Mouse (Mus musculus) heart, embryonic 10.5 days (tissue): ENCODE data around the gene Psmd2. TPM values are rescaled to one million over a fixed set of nuclear protein-coding genes. Genes with fewer than 3 reads are reported as not detected.

Source experiments
- DNase-seq: peaks from one replicate; pipeline ENCODE4 v3.0.0-alpha.2; 2017; ENCODE audit warnings: low spot score
- H3K27ac ChIP-seq: fragments of 300-500 bp; sonication (generic); 2 replicates; pipeline ENCODE4 v1.5.1; 2016; ENCODE audit warnings: mild to moderate bottlenecking
- H3K27me3 ChIP-seq: fragments of 300-500 bp; sonication (generic); 2 replicates; pipeline ENCODE4 v1.6.1; 2016; ENCODE audit warnings: mild to moderate bottlenecking; ENCODE audit not compliant: poor library complexity, insufficient read depth, severe bottlenecking
- H3K36me3 ChIP-seq: fragments of 300-500 bp; sonication (generic); 2 replicates; pipeline ENCODE4 v1.6.1; 2016; ENCODE audit warnings: mild to moderate bottlenecking, moderate library complexity
- H3K4me1 ChIP-seq: fragments of 300-500 bp; sonication (generic); 2 replicates; pipeline ENCODE4 v1.6.1; 2016; ENCODE audit warnings: mild to moderate bottlenecking
- H3K4me3 ChIP-seq: fragments of 300-500 bp; sonication (generic); 2 replicates; pipeline ENCODE4 v1.5.1; 2016; ENCODE audit warnings: mild to moderate bottlenecking, moderate library complexity
- H3K9me3 ChIP-seq: fragments of 300-500 bp; sonication (generic); 2 replicates; pipeline ENCODE4 v1.6.1; 2016; ENCODE audit warnings: mild to moderate bottlenecking, moderate library complexity
- WGBS: fragments of 180-500 bp; shearing (Covaris S2); methylation state at CpG from one replicate; pipeline ENCODE4 v1.1.7; 2016; 5-methylcytosine and 5-hydroxymethylcytosine counted together
- polyA plus RNA-seq: library from polyadenylated mRNA; unstranded; fragments of >200 nt; fragmentation: Nextera tagmentation; extraction: Ambion mirVana; gene quantifications from 2 replicates; pipeline ENCODE4 v1.2.1, GENCODE M21; 2016

Gene Psmd2
- polyA plus RNA-seq, 1 experiment from 2014 or later: 393 TPM

DNA sequence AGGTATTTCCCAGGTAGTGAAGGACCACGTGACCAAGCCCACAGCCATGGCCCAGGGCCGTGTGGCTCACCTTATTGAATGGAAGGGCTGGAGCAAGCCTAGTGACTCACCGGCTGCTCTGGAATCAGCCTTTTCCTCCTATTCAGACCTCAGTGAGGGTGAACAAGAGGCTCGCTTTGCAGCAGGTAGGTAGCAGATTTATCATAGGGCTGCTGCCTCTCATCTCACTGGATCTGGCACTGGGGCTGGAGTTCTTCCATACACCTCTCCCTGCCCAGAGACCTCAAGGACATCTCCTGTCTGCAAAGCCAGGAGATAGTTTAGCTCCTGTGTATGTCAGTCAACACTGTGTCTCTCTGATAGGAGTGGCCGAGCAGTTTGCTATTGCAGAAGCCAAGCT is 47.8 kb downstream of the Psmd2 start:
- H3K4me1 ChIP-seq: peaks cover 34% of the 10 kb centered on the region
- H3K27ac ChIP-seq: no peak overlapping the region
- no peak for DNase-seq
- H3K27me3 ChIP-seq: peaks cover 40% of the 10 kb centered on the region
- H3K9me3 ChIP-seq: no peaks in the 10 kb centered on the region
- H3K36me3 ChIP-seq: no peaks in the 10 kb centered on the region; the same call in 1 of the 2 replicates
- no peak overlapping the region for H3K4me3 ChIP-seq
- 60% methylated on average over 5 of the region's 5 CpGs for WGBS

DNA sequence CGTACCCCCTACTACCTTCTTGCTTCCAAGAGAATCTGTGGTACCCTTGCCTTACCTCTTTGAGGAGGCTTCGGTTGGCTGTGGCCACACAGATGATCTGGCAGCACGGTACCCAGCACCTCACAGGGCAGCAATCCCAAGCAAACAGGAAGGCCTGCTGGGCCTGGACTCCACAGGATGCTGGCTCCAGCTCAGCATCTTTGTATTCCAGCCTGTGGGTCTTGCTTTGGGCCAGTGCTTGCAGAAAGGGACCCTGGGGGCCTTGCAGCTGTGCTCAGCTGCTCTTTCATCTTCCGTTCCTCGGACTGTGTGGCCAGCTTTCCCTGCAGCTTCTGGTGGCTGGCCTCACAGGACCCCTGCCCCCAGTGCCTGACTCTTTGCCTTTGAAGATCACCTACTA is 48.6 kb downstream of the Psmd2 start:
- Histone ChIP-seq H3K4me3 (no peak overlapping the region), H3K27ac (no peak overlapping the region), H3K9me3 (no peaks in the 10 kb centered on the region), H3K4me1 (peaks cover 34% of the 10 kb centered on the region), H3K36me3 (peaks cover under 1% of the 10 kb centered on the region; the same call in 1 of the 2 replicates), H3K27me3 (peaks cover 32% of the 10 kb centered on the region)
- 46% methylated on average over 5 of the region's 5 CpGs for WGBS
- DNase-seq: no peak

- H3K27ac ChIP-seq: peak overlapping the region; percentile 76
- H3K4me3 ChIP-seq: 0 out of 2 replicates have a peak overlapping the region, but pooled peaks have one; percentile 12
Measured at GRCm38 (mm10) chr16:20701316-20701715, 49.9 kb downstream of the Psmd2 start.

DNA sequence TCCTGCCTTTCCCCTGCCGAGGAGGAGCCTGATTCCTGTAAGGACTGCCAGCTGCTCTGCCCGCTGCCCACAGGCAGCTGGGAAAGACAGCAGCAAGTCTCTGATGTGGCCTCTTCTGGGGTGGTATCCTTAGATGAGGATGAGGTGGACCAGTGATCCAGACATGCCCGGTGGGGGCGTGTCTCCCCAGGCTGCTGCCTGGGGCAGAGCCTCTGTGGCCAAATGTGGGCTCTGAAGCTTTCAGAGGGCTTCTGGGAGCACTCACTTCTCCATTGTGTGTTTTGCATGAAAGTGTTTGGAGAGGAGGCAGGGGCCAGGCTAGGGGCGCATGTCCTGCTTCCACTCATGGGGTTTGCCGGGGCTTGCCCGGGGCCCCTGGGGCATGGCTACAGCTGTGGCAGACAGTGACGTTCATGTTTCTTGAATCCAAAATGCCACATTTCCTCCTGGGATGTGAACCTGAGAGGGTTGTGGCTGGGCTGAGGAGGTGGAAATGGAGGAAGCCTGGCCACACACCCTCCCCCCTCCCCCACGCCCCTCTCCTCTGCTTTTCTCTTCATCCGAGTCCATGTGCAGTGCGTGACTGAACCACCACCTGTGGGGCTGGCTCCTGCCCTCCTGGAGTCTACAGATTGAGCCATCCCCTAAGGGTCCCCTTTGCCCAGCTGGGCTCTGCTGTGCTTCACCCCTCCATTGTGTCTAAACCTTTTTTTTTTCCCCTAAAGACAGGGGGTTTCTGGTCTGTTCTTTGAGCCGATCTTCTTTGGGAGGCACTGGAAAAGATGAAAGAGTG is 50.5 kb downstream of the Psmd2 start:
- Histone ChIP-seq H3K4me1 (peaks cover 26% of the 10 kb centered on the region), H3K9me3 (no peaks in the 10 kb centered on the region), H3K27me3 (peaks cover 16% of the 10 kb centered on the region; the same call in 1 of the 2 replicates), H3K4me3 (peak overlapping the region; percentile 12; the same call in 1 of the 2 replicates), H3K36me3 (peaks cover 12% of the 10 kb centered on the region; the same call in 1 of the 2 replicates), H3K27ac (peak overlapping the region; percentile 76)
- no peak for DNase-seq
- WGBS: 29% methylated on average over 12 of the region's 12 CpGs

More at GRCm38 (mm10) chr16:20701316-20701715, 49.9 kb downstream of the Psmd2 start:
- Histone ChIP-seq H3K27me3 (peaks cover 21% of the 10 kb centered on the region), H3K4me1 (peaks cover 22% of the 10 kb centered on the region), H3K36me3 (peaks cover 8% of the 10 kb centered on the region; the same call in 1 of the 2 replicates), H3K9me3 (no peaks in the 10 kb centered on the region)
- no peak for DNase-seq
- WGBS: 68% methylated on average over 7 of the region's 7 CpGs

DNA sequence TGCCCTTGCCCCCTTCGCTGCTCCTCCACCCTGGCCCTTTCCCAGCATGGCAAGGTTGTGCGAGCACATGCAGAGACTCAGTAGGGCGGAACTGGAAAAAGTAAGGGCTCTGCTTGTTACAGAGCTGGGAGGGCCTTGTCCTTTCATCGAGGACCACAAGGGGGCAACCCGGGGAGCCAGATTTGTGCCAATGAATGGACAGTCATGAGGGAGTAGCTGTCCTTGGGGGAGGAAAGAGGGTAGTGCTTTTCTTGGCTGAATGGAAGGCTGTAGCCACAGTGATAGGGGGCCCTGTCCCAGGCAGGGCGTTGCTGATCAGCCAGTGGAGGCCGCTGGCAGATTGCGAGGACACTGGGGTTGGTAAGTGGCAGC is 51.1 kb downstream of the Psmd2 start:
- Histone ChIP-seq H3K4me1 (peaks cover 30% of the 10 kb centered on the region), H3K27ac (peak overlapping the region; percentile 76), H3K4me3 (peak overlapping the region; percentile 12; the same call in 1 of the 2 replicates), H3K9me3 (no peaks in the 10 kb centered on the region), H3K36me3 (peaks cover 12% of the 10 kb centered on the region; the same call in 1 of the 2 replicates), H3K27me3 (peaks cover 10% of the 10 kb centered on the region; the same call in 1 of the 2 replicates)
- WGBS: 8% methylated on average over 8 of the region's 8 CpGs
- DNase-seq: peak; percentile 93

DNA sequence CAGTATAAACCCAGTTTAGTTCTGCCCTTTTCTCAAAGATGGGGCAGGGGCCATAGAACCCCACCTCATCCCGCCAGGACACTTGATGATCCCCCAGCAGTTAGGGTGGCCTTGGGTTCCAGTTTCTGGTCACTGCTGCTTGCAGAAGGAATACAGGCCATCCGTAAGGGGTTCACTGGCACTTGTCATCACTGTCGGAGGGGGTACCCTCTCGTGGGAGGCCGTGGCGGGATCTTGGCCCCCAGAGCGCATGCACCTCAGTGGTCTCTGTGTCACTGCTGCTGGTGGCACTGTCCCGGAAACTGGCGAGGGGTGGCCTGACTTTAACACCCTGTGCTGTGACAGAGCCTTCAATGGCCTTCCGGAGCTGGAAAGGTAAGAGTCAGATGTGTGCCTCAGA is 51.6 kb downstream of the Psmd2 start:
- no peak overlapping the region for H3K4me3 ChIP-seq
- DNase-seq: no peak
- peaks cover 14% of the 10 kb centered on the region; the same call in 1 of the 2 replicates for H3K36me3 ChIP-seq
- H3K27ac ChIP-seq: 0 out of 2 replicates have a peak overlapping the region, but pooled peaks have one; percentile 18
- peaks cover 32% of the 10 kb centered on the region for H3K4me1 ChIP-seq
- H3K9me3 ChIP-seq: no peaks in the 10 kb centered on the region
- H3K27me3 ChIP-seq: peaks cover 5% of the 10 kb centered on the region; the same call in 1 of the 2 replicates
- WGBS: 85% methylated on average over 10 of the region's 10 CpGs

- no peak for DNase-seq
- Histone ChIP-seq H3K4me3 (no peak overlapping the region), H3K36me3 (peaks cover 21% of the 10 kb centered on the region; the same call in 1 of the 2 replicates), H3K9me3 (no peaks in the 10 kb centered on the region), H3K27me3 (peaks cover 5% of the 10 kb centered on the region; the same call in 1 of the 2 replicates), H3K27ac (no peak overlapping the region), H3K4me1 (peaks cover 32% of the 10 kb centered on the region)
- 83% methylated on average over 6 of the region's 6 CpGs for WGBS
Measured at GRCm38 (mm10) chr16:20703699-20704400, 52.4 kb downstream of the Psmd2 start.

DNA sequence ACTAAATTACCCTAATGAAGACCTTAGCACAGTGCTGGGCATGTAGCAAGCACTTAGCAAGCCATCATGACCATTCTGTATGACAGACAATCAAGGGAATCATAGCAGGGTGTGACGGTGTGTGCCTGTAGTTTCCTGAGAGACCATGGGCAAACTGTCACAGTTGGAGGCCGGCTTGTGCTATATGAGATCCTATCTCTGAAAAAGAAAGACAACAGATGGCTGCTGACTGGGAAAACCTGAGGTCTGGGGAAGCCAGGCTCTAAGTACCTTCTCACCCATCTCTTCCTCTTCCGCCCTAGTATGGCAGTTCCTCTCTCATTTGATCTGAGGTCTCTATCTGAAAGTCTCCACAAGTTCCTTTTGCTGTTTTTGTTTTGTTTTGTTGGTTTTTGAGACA is 54.3 kb downstream of the Psmd2 start:
- H3K4me1 ChIP-seq: peaks cover 32% of the 10 kb centered on the region
- no peak overlapping the region for H3K27ac ChIP-seq
- no peaks in the 10 kb centered on the region for H3K9me3 ChIP-seq
- 66% methylated on average over 3 of the region's 3 CpGs for WGBS
- H3K36me3 ChIP-seq: peaks cover 32% of the 10 kb centered on the region; the same call in 1 of the 2 replicates
- DNase-seq: no peak
- no peak overlapping the region for H3K4me3 ChIP-seq
- H3K27me3 ChIP-seq: no peaks in the 10 kb centered on the region

GRCm38 (mm10) chr16:20706407-20707055 is 55.1 kb downstream of the Psmd2 start:
- no peak overlapping the region for H3K4me3 ChIP-seq
- peak; percentile 73 for DNase-seq
- no peaks in the 10 kb centered on the region for H3K9me3 ChIP-seq
- WGBS: 70% methylated on average over 2 of the region's 2 CpGs
- no peak overlapping the region for H3K27ac ChIP-seq
- no peaks in the 10 kb centered on the region for H3K27me3 ChIP-seq
- peaks cover 39% of the 10 kb centered on the region for H3K36me3 ChIP-seq
- peaks cover 30% of the 10 kb centered on the region for H3K4me1 ChIP-seq

- peak; percentile 68 for DNase-seq
- H3K36me3 ChIP-seq: peaks cover 47% of the 10 kb centered on the region
- H3K9me3 ChIP-seq: no peaks in the 10 kb centered on the region
- H3K4me3 ChIP-seq: no peak overlapping the region
- no peak overlapping the region for H3K27ac ChIP-seq
- H3K27me3 ChIP-seq: no peaks in the 10 kb centered on the region
- peaks cover 16% of the 10 kb centered on the region for H3K4me1 ChIP-seq
- 89% methylated on average over 21 of the region's 21 CpGs for WGBS
Measured at GRCm38 (mm10) chr16:20708220-20708938, 56.9 kb downstream of the Psmd2 start.

DNA sequence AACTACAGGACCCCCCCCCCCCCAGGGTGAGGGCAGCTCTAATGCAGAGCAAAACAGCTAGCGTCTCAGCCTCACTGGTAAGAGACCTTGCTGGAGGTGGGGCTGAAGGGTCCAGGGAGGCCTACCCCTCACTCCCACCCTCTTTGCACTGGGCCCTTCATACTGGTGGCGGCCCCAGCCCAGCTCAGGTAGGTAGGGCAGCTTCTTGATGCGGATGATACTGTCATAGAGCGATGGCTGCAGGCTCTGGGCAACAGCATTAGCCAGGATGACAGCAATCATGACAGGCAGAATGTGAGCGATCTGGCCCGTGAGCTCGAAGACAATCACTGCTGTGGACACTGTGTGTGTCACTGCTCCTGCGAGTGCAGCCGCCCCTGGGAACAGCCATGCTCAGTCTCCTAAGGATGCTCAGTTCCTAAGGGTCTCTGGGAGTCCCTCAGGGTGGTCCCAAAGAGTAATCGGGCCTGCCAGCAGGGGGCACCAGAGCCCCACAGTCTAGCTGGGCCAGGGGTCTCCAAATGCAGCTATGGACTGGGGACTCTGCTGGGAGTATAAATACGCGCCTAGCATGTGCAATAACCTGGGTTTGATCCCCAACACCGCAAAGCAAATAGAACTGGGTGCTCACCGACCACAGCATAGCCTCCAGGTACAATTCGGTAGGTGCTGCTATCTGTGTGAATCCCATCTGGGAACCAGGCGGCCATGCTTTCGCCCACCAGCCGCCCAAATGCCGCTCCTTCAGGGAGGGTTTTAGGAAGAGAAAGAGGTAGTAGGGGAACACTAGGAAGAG is 57.7 kb downstream of the Psmd2 start:
- no peak for DNase-seq
- 74% methylated on average over 19 of the region's 19 CpGs for WGBS
- Histone ChIP-seq H3K4me1 (peaks cover 23% of the 10 kb centered on the region), H3K9me3 (no peaks in the 10 kb centered on the region), H3K27me3 (no peaks in the 10 kb centered on the region), H3K27ac (no peak overlapping the region), H3K4me3 (no peak overlapping the region), H3K36me3 (peaks cover 47% of the 10 kb centered on the region)
